Mouse (Mus musculus) spleen, adult 18-20 months (tissue): ENCODE results near the gene Zscan2.
A peak's percentile ranks its signal among the peaks of the same experiment; 100 is the strongest.

Experiments
- DNase-seq, 2 experiments: peaks; one replicate each; pipeline ENCODE4 v3.0.0; 2022; ENCODE audit warnings: mixed read lengths in 2 of 2

The Zscan2 gene

DNA sequence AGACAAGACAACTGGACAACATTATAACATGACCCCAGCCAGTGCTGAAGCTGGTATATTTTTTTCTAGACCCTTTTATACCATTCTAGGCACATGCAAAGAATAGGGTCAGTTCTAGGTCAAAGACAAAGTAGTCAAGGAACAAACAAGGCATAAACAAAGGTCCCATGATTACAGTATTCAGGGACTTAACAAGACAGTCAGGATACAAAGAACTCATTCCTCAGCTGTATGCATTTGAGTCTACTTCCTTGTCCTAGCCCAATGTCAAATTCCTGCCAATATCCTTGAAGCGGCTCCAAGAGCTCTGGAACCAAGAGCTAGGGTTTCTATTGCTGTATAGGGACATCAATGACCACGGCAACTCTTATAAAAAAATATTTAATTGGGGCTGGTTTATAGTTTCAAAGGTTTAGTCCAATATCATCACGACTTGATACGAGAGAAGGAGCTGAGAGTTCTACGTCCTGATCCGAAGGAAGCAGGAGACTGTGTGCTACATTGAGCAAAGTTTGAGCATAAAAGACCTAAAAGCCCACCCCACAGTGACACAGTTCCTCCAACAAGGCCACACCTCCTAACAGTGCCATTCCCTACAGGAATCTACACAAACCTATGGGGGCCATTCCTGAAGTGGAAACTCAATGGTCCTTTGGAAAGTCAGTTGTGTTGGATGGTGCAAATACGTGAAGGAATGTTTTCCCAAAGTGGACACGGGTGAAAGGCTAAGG is 16.6 kb upstream of the Zscan2 start:
- no peak for DNase-seq

DNA sequence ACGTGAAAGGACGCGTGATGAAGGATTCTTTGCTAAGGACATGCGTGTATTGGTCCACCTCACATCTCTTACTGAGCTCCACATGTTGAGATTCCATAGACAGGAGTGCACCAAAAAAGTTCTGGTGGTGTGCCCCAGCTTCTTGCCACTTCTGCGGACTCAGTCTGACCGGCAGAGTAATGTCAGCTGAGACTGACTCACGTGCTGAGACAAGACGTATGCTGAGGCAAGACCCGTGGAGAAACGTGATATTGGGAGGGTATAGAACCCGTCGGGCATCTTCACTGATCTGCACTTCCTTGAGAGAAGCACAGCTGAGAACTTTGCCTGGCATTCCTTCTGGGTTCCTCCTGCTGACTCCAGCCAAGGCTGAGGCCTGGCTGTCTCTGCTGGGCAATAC is 16.0 kb upstream of the Zscan2 start:
- DNase-seq = no peak

DNA sequence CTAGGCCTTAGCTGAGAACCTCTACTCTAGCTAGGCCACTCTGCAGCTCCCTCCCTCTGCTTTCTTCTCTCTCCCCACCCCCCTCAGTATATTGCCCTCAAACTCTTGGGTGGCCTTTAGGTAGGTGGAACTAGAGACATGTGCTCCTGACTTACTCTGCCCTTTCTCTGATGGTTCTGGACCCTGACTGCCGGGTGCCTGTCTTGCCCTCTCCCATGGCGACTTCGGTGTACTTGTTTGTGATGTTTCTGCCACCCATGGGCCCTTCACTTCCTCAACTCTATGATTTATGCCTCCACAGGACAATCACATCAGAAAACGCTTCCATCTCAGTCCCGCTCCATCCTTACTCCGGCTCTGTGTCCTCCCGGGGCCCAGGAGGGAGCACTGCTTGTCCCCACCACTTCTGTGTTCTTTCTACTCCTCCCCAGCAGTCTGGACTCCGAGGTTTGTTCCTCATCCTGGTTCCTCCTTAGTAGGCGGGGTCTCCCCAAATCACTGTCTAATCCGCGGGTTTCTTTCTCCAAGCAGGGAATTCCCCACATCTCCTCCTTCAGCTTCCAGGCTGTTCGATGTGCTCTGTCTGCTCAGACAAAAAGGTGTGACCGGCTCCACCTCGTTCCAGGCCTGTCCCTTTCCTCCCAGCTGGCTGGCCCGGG is 15.0 kb upstream of the Zscan2 start:
- DNase-seq = no peak

DNA sequence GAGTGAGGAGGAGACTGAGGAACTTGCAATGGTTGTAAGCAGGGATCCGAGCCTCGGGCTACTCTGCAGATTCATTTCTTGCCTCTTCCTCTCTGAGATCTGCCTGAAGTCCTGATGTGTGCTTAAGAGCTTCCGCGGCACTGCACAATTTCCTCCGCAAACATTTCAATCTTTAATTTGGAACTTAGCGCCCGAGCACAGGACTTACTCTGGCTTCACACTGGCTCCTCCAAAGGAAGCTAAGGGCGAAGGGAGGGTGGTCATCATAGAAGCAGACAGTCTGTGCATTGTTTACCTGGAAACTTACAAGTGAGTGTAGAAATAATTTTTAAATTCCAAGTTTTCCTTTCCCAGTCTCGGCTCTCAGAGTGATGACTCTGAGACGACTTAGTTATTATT is 14.4 kb upstream of the Zscan2 start:
- DNase-seq = no peak

DNA sequence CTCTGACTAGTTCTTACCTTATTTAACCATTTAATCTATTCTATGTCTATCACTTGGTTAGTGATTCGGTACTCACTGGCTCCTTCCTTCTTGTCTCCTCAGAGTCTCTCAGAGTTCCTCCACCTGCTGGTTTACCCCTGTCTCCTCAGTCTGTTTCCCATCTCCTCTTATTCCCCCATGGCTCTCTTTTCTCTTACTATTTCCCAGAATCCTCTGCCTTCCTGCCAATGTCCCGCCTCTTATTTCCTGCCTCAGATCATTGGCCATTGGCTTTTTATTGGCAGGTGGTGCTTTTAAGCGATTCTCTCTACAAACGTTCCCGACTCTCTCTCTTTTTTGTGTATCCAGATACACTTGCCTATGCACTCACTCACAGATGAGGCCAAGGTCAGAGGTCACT is 14.0 kb upstream of the Zscan2 start:
- no peak for DNase-seq

DNA sequence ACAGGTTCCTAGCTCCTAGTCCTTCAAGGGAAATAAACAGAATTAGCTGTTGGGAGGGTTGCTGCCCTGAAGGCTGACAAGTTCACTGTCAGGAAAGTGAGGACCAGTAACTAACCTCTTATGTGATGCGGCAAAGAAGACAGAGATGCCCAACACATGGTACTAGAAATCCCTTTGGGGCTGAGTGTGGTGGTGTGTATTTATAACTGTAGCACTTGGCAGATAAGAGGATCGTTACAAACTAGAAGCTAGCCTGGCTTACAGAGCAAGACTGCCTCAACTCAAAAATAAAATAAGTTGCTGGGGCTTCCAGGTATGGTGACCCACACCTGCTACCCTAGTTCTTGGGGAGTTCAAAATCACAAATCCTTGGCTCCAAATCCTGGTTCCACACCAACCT is 11.5 kb upstream of the Zscan2 start:
- no peak for DNase-seq

DNA sequence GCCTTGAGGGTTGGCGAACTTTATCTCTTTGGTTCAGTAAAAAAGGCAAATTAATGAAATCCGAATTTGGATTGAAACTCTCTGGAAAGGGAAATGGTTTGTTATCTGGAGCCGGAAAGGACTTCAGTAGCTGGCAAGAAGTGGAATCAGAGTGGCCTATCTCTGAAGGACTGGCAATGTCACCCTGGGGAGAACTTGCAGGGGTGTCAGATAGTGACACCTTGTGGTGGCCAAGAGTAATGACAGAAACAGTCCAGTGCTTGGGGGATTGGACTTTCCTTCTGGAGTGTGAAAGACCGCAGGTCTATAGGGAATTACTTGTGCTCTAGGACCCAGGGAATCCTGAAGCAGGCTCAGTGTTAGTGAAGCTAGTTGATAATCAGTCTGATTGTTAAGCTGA is 11.0 kb upstream of the Zscan2 start:
- DNase-seq = peak in 1 of 2 experiments; percentile 25

DNA sequence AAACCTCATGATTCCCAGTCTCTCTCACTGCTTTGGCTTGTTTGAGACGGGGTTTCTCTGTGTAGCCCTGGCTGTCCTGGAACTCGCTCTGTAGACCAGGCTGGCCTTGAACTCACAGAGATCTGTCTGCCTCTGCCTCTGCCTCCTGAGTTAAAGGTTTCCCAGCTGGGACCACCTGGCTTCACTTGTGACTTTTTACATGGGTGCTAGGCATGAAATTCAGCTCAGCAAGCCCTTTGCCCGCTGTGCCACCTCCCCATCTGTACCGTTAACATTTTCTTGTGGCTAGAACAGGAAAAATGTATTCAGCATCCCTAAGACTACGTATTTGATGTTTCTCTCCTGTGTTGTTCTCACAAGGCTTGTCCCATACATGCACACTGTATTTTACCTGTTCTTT is 10.2 kb upstream of the Zscan2 start:
- DNase-seq = no peak

DNA sequence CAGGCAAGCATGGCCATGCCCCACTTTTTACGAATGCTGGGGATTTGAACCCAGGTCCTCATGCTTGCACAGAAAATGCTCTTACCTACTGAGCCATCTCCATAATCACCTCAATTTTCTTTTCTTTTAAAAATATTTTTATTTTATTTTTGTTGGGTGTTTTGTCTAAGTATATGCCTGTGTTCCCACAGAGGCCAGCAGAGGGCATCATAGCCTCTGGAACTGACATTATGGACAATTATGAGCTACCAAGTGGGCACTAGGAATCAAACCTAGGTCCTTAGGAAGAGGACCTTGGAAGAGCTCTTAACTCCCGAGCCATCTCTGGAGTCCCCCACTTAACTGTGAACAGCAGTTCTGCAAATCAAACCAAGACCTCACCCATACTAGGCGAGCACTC is 7.5 kb upstream of the Zscan2 start:
- DNase-seq = no peak

DNA sequence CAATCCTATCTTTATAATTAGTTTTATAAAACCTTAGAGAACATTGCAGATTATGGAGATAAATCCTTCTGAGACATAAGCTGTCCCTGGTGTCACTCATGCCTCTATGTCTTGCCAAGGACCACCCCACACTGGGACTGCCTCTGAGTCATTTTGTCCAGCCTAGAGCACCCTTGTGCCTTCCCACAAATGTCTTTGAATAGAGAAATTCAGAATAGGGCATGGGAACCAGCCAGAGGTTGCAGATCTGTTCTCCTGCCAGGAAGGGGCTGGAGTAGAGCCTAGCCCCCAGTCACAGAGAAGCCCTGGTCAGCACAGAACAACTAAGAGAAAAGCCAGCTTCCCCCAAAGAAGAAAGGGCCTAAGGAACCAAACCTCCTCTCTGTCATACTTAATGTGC is 5.4 kb upstream of the Zscan2 start:
- no peak for DNase-seq

DNA sequence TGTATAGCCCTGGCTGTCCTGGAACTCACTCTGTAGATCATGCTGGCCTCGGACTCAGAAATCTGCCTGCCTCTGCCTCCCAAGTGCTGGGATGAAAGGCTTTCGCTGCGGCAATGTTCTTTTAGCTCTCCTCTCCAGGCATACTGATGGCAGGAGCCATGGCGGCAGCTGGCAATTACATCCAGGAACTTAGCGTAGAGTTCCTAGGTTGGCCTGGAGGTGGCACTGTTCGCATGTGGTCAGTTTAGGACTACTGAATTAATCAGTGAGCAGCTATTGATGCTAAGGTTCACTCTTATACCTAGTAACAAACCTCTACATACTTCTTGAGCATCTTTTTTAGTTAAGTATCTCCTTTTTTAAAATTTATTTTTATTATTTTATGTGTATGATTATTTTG is 3.5 kb upstream of the Zscan2 start:
- peak; percentile 62 to 78 for DNase-seq

DNA sequence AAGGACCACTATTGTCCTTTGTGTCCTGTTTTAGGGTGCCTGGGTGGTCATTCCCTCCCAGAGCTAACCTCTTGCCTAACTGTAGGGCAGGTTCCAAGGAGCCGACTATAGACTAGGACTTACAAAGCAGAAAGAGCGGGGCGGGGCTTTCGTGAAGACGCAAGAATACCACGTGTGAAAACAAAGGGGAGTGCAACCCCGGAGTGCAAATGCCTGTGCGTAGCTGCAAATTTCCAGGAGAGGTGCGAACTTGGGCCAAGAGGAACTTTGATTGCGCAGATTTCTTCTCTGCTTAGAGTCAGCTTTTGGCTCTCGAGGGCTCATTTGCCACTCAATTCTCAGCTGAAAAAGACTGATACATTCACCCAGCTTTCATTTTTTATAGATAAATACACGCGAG is 493 bp upstream of the Zscan2 start:
- DNase-seq = peak; percentile 42 to 60

DNA sequence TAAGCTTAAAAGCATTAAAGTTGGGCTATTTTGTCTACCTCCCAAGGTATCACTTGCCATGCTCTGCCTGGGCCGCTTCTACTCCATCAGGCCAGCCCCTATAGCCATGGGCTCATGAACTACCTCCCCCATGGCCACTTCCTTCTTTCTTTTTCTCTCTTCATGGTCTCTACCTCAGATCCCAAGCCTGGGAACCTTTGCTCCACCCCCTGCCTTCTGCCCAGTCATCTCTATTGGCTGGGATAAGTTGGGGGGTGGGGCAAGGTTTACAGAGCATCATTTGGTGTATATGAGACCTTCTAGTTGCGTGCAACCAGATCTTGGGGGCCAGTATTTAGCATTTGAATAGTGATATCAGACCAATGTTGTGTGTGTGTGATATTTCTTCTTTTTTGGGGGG is 1.8 kb downstream of the Zscan2 start:
- no peak for DNase-seq

DNA sequence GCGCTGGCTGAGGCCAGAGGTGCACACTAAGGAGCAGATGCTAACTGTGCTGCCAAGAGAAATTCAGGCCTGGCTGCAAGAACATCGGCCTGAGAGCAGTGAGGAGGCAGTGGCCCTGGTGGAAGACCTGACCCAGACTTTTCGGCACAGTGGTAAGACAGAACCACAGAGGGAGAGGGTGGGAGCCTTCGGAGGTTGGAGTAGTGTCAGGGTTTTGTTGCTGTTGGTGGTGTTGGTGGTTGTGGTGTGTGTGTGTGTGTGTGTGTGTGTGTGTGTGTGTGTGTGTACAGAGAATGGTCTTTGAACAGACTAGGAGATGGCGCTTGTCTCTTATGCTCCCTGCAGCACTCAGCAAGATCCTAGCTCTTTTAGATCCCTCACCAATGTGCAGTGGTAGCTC is 2.8 kb downstream of the Zscan2 start:
- no peak for DNase-seq

DNA sequence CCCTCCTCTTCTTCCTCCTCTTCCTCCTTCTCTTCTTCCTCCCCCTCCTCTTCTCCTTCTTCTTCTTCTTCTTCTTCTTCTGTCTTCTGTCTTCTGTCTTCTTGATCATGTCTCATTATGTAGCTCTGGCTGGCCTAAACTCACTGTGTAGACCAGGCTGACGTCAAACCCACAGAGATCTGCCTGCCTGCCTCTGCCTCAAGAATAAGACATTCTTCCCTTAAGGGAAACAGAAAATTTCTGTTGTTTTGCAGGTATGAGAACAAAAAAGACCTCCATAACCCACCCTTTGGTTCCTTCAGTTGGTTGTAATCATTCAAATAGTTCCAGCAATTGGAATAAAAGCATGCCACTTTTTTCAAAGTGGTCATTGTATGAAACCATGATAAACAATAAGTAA is 3.4 kb downstream of the Zscan2 start:
- no peak for DNase-seq

DNA sequence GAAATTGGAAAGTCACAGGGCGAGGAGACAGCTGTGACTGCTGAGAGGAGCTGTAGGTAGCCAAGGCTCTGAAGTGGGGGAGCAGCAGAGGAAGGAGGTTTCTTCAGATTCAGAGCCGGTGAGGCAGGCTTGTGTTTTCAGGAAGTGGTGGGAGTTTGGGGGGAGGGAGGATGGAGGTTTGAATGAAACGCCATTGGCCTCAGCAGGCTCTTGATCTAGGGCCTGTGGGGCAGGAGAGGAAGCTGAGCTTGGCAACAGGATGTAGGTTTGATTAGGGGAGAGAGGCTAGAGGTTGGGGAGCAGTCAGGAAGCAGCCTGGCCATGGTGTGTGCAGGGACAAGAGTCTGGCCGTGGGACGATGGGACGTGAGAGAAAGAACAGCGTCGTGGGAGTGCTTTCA is 4.1 kb downstream of the Zscan2 start:
- DNase-seq = peak; percentile 36 to 49

DNA sequence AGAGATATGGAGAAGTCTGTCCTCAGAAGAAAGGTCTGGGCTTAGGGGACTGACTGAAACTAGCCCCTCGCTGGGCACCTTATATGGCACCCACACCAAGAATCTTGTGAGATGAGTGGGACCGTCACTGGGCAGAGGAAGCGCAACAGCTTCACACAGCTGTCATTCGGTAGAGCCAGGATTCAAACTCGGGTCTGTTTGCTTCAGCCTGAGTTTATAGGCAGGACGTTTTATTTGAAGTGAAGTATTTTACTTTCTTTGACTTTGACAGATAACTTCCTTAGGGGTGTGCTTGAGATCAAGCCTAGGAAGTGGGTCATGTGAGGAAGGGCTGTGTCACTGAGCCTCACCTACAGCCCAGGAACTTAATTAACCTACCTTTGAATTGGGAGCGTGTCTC is 4.8 kb downstream of the Zscan2 start:
- DNase-seq = no peak

DNA sequence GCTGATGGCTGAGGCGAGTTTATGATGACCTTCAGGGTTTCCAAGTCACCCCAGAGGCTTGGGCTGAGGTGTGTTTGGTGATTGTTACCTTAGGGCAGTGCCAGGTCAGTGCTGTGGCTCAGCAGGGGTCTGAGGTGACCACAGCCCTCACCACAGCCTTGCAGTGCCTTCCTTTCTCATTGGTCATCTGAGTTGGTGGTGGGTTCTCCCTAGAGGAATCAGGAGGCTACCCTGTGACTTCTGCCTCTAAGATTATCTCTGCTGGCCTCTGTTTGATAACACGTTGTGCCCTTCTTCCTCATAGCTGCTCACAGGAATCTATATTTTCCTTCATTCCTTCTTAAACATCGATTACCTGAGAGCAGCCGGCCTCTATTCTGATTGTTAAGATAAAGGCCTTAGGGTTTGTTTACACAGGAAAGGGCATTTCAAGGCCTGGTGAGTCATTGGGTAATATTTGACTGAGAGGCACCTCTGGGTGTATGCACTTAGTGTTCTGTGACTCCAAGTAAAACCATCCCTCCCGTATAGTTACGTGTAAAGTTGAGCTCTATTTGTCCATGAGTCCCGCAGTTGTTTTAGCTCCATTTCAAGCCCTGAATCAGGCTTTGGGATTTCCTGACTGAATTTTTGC is 5.9 kb downstream of the Zscan2 start:
- no peak for DNase-seq

DNA sequence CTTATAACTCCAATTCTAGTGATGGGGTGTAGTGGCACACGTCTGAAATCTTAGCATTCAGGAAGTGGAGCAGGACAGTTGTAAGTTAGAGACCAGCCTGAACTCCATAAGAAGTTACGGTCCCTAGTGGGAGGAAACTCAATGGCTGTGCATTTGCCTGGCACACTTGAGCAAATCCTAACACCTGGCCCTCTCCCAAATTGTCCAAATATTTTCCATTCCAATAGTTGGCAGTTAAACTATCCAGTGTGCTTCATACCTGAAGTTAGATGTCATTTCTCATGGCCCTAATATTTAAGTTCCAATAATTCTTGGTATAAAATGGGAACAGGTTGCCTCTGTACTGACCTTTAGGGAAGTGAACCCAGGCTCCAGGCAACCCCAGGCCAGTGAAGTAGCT is 8.0 kb downstream of the Zscan2 start:
- DNase-seq = no peak

DNA sequence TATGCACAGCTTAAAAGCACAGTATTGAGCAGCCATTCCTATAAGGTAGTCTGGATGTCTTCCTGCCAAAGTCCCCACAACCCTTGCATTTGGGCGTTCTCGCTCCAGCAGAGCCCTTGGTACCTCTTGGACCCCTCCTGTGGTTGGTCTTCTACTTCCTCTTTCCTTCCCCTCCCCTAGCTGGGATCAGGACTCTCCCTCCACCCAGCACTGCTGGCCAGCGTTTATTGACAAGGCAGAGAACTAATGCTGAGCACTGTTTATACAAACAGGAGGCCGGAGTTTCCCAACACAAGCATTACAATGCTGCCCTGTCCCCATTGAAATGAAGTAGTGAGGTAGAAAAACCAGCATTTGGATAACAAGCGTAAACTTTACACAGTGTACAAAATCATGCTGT is 12.3 kb downstream of the Zscan2 start:
- DNase-seq = no peak

DNA sequence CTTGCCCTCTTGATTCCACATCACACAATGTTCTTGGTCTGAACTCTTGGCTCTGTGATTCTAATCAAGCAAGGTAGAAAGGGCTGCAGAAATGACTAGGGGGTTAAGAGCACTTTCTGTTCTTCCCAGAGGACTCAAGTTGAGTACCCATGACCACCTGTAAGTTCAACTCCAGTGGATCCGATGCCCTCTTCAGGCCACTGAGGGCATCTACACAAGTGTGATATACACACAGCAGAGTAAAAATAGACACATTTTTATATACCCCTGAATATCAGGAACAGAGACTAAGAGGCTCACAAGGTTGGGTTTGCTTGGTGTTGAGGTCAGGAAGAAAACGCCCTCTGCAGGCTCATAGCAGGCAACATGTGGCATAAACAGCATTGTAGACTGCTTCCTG is 12.9 kb downstream of the Zscan2 start:
- DNase-seq = no peak

DNA sequence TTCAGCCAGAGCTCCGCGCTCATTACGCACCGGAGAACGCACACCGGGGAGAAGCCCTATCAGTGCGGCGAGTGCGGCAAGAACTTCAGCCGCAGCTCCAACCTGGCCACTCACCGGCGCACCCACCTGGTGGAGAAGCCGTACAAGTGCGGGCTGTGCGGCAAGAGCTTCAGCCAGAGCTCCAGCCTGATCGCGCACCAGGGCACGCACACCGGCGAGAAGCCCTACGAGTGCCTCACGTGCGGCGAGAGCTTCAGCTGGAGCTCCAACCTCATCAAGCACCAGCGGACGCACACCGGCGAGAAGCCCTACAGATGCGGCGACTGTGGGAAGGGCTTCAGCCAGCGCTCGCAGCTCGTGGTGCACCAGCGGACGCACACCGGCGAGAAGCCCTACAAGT is 15.0 kb downstream of the Zscan2 start:
- no peak for DNase-seq

DNA sequence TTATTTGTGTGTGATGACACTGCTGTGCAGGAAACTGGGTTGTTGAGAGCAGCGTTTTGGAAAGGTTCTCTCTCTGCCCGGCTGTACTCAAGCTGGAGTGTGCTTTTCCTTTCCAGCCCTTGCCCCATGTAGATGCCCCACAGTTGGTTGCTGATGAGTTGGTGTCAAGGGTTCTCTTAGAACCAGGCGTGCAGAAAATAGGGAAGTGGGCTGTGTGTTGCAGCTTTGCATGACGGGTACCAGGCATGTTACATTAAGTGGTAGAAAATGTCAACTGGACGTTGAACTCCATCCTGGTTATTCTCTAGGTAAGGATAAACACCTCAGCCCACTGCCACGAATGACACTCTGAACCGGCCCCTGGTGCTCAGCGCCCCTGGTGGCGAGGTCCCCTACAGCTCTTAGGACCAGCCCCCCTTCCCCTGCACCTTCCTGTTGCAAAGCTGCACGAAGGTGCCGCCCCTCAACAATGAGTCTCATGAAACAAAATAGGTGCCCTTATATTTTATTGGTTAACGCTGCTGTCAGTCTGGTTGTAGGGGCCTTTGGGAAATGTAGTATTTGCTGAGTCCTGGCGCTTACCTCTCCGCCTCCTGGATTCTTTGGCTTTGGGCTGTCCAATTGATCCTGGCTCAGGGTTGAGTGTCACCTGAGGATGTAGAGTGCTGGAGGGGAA is 22.2 kb downstream of the Zscan2 start:
- peak; percentile 61 to 73 for DNase-seq

DNA sequence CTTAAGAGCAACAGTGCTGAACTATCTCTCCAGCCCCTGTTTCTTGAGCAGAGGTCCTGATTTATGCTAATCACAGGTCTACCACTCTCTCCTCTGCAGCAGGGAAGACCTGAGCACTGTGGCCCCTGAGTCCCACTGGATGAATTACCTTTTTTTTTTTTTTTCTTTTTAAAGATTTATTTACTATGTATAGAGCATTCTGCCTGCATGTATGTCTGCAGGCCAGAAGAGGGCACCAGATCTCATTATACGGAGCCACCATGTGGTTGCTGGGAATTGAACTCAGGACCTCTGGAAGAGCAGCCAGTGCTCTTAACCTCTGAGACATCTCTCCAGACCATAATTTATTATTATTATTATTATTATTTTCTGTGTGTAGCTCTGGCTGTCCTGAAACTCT is 24.9 kb downstream of the Zscan2 start:
- no peak for DNase-seq
